Mouse (Mus musculus) forebrain, embryonic 15.5 days (tissue): ENCODE results near the gene Nav2. TPM values are rescaled to one million over a fixed set of nuclear protein-coding genes. Genes with fewer than 3 reads are reported as not detected.
A peak's percentile ranks its signal among the peaks of the same experiment; 100 is the strongest.

Experiments used
- ATAC-seq: fragments of 200-750 bp; cut with Nextera tagmentation; replicated peaks from 2 replicates; pipeline ENCODE4 v1.8.0; 2017; ENCODE audit warnings: mild to moderate bottlenecking, moderate TSS enrichment, moderate library complexity
- H3K27ac ChIP-seq: fragments of 300-500 bp; sonication (generic); replicated peaks from 2 replicates; pipeline ENCODE4 v1.5.1; 2015; ENCODE audit warnings: mild to moderate bottlenecking, inconsistent platforms
- H3K27me3 ChIP-seq: fragments of 300-500 bp; sonication (generic); 2 replicates; pipeline ENCODE4 v1.6.1; 2015; ENCODE audit warnings: inconsistent platforms
- H3K36me3 ChIP-seq: fragments of 300-500 bp; sonication (generic); 2 replicates; pipeline ENCODE4 v1.6.1; 2015; ENCODE audit warnings: mild to moderate bottlenecking, inconsistent platforms
- H3K4me1 ChIP-seq: fragments of 300-500 bp; sonication (generic); 2 replicates; pipeline ENCODE4 v1.6.1; 2015; ENCODE audit warnings: inconsistent platforms
- H3K4me2 ChIP-seq: fragments of 300-500 bp; sonication (generic); replicated peaks from 2 replicates; pipeline ENCODE4 v1.6.1; 2015; ENCODE audit warnings: mild to moderate bottlenecking, inconsistent platforms
- H3K4me3 ChIP-seq: fragments of 300-500 bp; sonication (generic); 2 replicates; pipeline ENCODE4 v1.5.1; 2015; ENCODE audit warnings: mild to moderate bottlenecking, inconsistent platforms
- H3K9ac ChIP-seq: fragments of 300-500 bp; sonication (generic); replicated peaks from 2 replicates; pipeline ENCODE4 v1.6.1; 2015; ENCODE audit warnings: mild to moderate bottlenecking, inconsistent platforms
- H3K9me3 ChIP-seq: fragments of 300-500 bp; sonication (generic); 2 replicates; pipeline ENCODE4 v1.6.1; 2016; ENCODE audit warnings: inconsistent platforms
- WGBS: fragments of 180-500 bp; shearing (Covaris S2); methylation state at CpG from one replicate; pipeline ENCODE4 v1.1.7; 2015; ENCODE audit warnings: mixed read lengths; 5-methylcytosine and 5-hydroxymethylcytosine counted together
- polyA plus RNA-seq: library from polyadenylated mRNA; unstranded; fragments of >200 nt; fragmentation: Nextera tagmentation; extraction: Ambion mirVana; gene quantifications from 2 replicates; pipeline ENCODE4 v1.2.1, GENCODE M21; 2015

Nav2 gene
- polyA plus RNA-seq, 1 experiment from 2014 or later: 27.3 TPM

DNA sequence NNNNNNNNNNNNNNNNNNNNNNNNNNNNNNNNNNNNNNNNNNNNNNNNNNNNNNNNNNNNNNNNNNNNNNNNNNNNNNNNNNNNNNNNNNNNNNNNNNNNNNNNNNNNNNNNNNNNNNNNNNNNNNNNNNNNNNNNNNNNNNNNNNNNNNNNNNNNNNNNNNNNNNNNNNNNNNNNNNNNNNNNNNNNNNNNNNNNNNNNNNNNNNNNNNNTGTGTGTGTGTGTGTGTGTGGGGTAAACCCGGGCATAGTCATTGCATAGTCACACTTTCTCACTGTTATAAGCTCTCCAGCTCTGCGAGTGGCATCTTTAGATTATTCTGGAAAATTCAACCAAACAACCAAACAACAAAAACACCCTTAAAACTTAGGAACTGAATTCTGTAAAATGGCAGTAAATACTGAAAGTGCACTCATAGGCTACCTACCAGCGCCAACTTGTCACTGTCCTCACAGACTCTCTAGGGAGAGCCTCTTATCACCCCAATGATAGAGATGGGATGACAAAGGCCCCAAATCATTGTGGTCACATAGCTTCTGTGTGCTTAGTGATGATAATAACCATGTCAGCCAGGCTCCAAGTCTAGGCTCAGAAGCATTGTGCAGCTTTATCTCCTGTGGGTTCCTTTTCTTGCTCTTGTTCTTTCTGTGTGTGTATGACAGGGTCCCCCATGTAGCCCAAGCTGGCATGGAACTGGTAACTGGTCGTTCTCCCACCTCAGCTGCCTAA lies 40.0 kb downstream of the Nav2 start:
- WGBS: 86% methylated on average over 4 of the region's 4 CpGs
- no peaks in the 10 kb centered on the region for H3K9me3 ChIP-seq
- H3K27me3 ChIP-seq: peaks cover 41% of the 10 kb centered on the region; the same call in 1 of the 2 replicates
- H3K4me1 ChIP-seq: peaks cover 12% of the 10 kb centered on the region
- H3K4me3 ChIP-seq: no peak overlapping the region
- H3K9ac ChIP-seq: no peak overlapping the region
- H3K4me2 ChIP-seq: no peak overlapping the region
- H3K36me3 ChIP-seq: no peaks in the 10 kb centered on the region
- no peak overlapping the region for H3K27ac ChIP-seq
- no peak for ATAC-seq

DNA sequence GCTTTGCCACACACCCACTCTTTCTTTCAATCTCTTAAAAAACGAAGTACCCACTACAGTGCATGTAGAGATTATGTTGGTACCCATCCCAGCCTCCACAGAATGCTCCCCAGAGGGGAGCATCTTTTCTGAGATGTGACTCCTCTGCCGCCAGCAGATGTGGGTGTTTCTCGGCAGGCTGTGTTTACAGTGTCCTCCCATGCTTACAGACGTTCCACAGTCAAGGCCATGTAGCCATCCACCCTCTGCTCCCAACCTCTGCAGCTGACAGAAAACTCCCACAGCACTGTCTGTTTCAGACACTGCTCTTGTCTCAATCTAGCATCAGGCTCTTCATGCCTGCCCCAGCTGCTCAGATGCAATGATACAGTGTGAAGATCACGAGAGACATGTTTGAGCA lies 46.0 kb downstream of the Nav2 start:
- Histone ChIP-seq H3K27ac (no peak overlapping the region), H3K36me3 (no peaks in the 10 kb centered on the region), H3K9me3 (no peaks in the 10 kb centered on the region), H3K4me1 (peaks cover 6% of the 10 kb centered on the region), H3K4me3 (no peak overlapping the region), H3K9ac (no peak overlapping the region), H3K27me3 (peaks cover 44% of the 10 kb centered on the region), H3K4me2 (no peak overlapping the region)
- ATAC-seq: no peak
- 82% methylated on average over 5 of the region's 5 CpGs for WGBS

DNA sequence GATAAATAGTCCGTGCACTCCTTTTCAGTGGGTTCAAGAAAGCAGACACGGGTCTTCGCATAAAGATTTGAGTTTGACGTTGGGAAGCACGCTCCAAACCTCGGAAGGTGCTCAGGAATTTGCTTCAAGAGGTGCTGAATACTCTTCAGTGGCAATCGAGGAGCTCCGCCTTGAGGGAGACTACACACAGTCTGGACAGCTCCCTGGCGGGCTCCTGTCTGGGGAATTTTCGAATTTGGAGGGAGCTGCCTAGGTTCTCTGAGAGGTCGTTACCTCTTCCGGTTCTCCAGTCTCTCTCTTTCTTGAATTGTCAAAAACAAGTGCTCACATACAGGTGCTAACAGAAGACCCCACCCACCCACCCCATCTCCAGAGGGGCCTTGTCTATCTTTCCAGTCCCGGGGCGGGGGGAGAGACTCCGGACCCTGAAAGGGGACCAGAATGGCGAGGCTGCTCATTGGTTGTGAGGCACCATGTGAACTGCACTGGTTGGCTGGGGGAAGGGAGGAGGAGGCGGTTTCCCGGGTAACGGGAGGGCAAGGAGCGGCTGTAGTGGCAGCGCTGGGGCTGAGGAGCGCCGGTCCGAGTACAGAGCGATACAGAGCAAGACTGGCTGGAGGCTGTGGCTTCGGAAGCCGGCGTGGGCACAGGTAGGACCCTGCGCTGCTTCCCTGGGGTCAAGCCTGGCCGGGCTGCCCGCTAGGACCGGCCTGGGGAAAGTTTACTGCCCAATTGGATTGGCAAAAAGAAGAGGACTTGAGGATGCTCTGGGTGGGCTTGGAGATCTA lies 50.2 kb downstream of the Nav2 start:
- H3K9me3 ChIP-seq: no peaks in the 10 kb centered on the region
- H3K9ac ChIP-seq: peak overlapping the region; percentile 52
- H3K4me1 ChIP-seq: peaks cover 35% of the 10 kb centered on the region
- WGBS: 2% methylated on average over 32 of the region's 32 CpGs
- H3K27me3 ChIP-seq: peaks cover 60% of the 10 kb centered on the region
- H3K27ac ChIP-seq: no peak overlapping the region
- peak; percentile 99 for ATAC-seq
- no peaks in the 10 kb centered on the region for H3K36me3 ChIP-seq
- H3K4me3 ChIP-seq: peak overlapping the region; percentile 59
- H3K4me2 ChIP-seq: peak overlapping the region; percentile 88

DNA sequence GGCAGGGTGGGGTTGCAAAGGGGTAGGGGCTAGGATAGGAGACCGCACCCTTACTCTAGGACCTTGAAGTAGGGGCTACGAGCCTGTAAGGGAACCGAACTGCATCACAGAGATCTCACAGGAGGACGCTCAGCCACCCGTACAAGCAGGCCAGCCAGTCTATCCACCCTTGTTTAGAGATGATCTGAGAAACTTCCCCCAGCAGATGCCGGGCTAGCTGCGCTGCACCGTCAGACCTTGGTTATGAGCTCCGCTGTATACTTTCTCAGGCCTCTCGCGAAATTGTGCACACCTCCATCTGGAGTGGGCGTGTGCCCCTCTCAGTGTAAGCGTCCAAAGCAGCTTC lies 50.8 kb downstream of the Nav2 start:
- WGBS: 4% methylated on average over 13 of the region's 13 CpGs
- peak overlapping the region; percentile 59 for H3K4me3 ChIP-seq
- peaks cover 35% of the 10 kb centered on the region for H3K4me1 ChIP-seq
- no peaks in the 10 kb centered on the region for H3K9me3 ChIP-seq
- peak; percentile 41 for ATAC-seq
- peak overlapping the region; percentile 52 for H3K9ac ChIP-seq
- H3K27ac ChIP-seq: no peak overlapping the region
- no peaks in the 10 kb centered on the region for H3K36me3 ChIP-seq
- peak overlapping the region; percentile 88 for H3K4me2 ChIP-seq
- H3K27me3 ChIP-seq: peaks cover 63% of the 10 kb centered on the region

DNA sequence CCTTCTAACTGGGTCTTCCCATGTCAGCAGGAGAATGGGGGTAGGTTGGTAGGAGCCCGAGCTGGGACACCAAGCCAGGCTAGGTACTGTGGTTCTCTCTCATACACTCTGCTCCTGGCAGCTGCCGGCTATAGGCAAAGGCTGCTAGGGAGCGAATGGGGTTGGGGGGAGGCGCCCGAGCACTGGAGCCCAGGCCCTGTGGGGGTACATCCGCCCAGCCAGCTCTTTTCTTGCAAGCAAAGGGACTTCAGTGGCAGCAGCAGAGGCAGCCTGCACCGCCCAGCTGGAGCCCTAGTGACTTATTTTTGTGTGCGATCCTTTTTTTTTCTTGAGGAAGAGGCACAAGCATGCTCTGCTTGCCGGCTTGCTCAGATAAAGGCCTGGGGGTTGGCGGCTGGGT lies 51.6 kb downstream of the Nav2 start:
- WGBS: 10% methylated on average over 10 of the region's 10 CpGs
- Histone ChIP-seq H3K27me3 (peaks cover 63% of the 10 kb centered on the region), H3K9me3 (no peaks in the 10 kb centered on the region), H3K4me2 (peak overlapping the region; percentile 88), H3K4me3 (peak overlapping the region; percentile 59), H3K36me3 (no peaks in the 10 kb centered on the region), H3K9ac (peak overlapping the region; percentile 32; the same call in 1 of the 2 replicates), H3K27ac (no peak overlapping the region), H3K4me1 (peaks cover 35% of the 10 kb centered on the region)
- ATAC-seq: peak; percentile 17; the same call in 1 of the 2 replicates

DNA sequence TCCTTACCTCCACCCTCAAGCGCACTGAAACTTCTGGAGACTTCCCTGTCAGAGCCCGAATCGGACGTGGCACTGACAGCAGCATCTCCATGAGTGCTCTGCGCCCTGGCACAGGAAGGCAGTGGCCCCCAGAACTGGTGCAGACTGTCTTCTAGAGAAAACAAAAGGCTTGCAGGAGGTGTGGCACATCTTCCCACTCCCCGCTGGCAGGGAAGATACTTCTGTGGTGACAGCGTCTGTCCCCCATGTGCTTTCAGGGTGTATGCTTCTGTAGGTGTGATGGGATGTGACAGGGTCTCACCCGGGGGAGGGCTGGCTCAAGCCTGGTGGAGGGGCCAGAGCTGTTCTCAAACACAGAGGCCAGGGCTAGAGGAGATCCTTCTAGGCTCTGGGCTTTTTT lies 53.0 kb downstream of the Nav2 start:
- Histone ChIP-seq H3K9me3 (no peaks in the 10 kb centered on the region), H3K9ac (no peak overlapping the region), H3K4me1 (peaks cover 40% of the 10 kb centered on the region), H3K27ac (no peak overlapping the region), H3K27me3 (peaks cover 56% of the 10 kb centered on the region), H3K4me3 (no peak overlapping the region), H3K4me2 (peak overlapping the region; percentile 88), H3K36me3 (no peaks in the 10 kb centered on the region)
- no peak for ATAC-seq
- WGBS: 30% methylated on average over 8 of the region's 8 CpGs

DNA sequence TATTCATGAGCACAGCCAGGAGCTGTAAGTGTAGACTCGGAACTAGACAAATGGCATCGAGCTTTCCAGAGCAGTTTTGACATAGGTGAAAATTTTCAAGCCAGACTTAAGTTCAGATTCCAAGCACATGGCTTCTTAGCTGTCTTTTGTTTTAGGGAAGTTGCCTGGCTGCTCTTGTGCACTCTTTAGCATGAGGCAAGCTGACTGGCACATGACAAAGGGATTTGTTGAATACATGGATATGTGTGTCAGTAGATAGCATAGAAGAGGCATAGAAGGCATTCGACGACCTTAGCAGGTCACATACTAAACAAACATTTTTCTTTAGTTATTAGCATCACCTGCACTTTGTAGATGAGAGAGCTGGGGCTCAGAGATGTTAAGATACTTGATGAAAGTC lies 53.4 kb downstream of the Nav2 start:
- Histone ChIP-seq H3K27ac (no peak overlapping the region), H3K4me2 (peak overlapping the region; percentile 88; the same call in 1 of the 2 replicates), H3K9ac (no peak overlapping the region), H3K27me3 (peaks cover 52% of the 10 kb centered on the region), H3K4me3 (no peak overlapping the region), H3K36me3 (no peaks in the 10 kb centered on the region), H3K4me1 (peaks cover 40% of the 10 kb centered on the region), H3K9me3 (no peaks in the 10 kb centered on the region)
- ATAC-seq: no peak
- 47% methylated on average over 4 of the region's 4 CpGs for WGBS

DNA sequence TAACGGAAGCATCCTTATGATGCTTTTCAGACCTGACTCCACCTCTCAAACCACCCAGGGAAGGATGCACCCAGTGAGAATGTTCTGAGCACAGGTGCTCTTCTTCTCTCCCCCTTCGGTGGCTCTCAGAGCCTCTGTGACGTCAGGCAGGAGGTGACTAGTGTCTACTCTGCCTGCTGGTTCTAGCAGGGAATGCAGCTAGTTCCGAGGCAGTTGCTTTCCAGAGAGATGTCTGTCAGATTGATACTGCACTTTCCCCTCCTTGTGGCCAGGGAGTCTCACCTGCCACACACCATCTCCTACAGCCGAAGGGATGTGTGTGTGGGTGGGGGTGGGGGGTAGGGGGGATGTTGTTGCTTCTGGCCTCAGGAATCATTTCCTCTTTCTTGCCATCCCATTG lies 54.6 kb downstream of the Nav2 start:
- Histone ChIP-seq H3K4me2 (peak overlapping the region; percentile 9; the same call in 1 of the 2 replicates), H3K9ac (no peak overlapping the region; the same call in 1 of the 2 replicates), H3K36me3 (no peaks in the 10 kb centered on the region), H3K27me3 (peaks cover 46% of the 10 kb centered on the region), H3K9me3 (no peaks in the 10 kb centered on the region), H3K4me1 (peaks cover 40% of the 10 kb centered on the region), H3K4me3 (no peak overlapping the region), H3K27ac (no peak overlapping the region)
- 51% methylated on average over 5 of the region's 5 CpGs for WGBS
- ATAC-seq: no peak

DNA sequence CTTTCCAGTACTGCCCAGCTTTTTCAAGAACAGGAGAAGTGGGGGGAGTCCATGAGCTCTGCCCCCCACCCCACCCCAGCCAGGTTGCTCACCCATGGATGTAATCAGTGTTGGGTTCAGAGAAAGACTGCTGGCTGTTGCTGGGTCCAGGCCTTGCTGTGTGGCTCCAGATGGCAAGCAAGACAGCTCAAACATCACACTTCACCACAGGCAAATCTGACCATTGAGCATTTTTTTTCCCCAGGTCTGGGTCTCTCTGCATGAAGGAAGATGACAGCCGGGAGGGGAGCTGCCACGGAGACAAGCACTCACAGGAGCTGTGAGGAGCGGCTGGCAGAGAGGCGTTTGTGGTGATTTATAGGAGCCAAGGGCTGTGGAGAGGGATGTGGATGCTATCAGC lies 55.0 kb downstream of the Nav2 start:
- H3K9me3 ChIP-seq: no peaks in the 10 kb centered on the region
- peaks cover 47% of the 10 kb centered on the region for H3K27me3 ChIP-seq
- H3K27ac ChIP-seq: no peak overlapping the region
- H3K4me2 ChIP-seq: no peak overlapping the region; the same call in 1 of the 2 replicates
- no peak overlapping the region for H3K9ac ChIP-seq
- H3K4me3 ChIP-seq: no peak overlapping the region
- H3K4me1 ChIP-seq: peaks cover 40% of the 10 kb centered on the region
- 46% methylated on average over 4 of the region's 4 CpGs for WGBS
- no peaks in the 10 kb centered on the region for H3K36me3 ChIP-seq
- ATAC-seq: no peak

DNA sequence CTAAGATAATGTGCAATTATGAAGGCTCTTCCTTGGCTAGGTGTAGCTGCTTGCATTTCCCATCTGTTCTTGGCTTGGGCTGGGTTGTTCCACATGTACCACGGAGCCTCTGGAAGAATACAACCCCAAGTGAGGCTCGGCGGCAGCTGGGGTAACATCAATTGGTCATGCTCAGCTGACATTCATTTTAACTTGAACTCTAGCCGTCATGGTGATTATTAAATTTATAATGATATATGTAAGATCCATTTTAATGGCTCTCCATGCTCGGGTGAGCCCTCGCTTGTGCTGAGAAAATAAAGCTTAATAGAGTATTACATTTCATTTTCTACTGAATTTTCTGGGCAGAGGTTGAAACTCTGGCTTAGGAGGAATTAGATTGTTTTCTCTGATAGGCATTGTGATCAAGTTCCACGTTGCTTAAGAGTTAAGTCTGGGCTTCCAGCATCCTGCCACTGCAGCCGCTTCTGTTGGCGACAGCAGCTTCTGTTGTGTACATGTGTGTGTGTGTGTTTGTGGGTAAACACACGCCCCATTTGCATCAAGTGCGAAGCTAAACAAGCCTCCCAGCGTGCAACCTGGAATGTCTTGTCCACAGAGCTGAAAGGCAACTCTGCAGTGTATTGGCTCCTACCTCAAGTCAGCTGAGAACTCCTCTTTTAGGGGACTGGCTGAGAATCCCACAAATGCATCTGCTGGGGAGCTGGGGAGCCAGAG lies 57.4 kb downstream of the Nav2 start:
- H3K27me3 ChIP-seq: peaks cover 43% of the 10 kb centered on the region
- no peaks in the 10 kb centered on the region for H3K9me3 ChIP-seq
- peak; percentile 66; the same call in 1 of the 2 replicates for ATAC-seq
- H3K27ac ChIP-seq: no peak overlapping the region
- peaks cover 22% of the 10 kb centered on the region for H3K4me1 ChIP-seq
- no peak overlapping the region for H3K4me3 ChIP-seq
- H3K36me3 ChIP-seq: no peaks in the 10 kb centered on the region
- no peak overlapping the region for H3K9ac ChIP-seq
- 45% methylated on average over 12 of the region's 12 CpGs for WGBS
- H3K4me2 ChIP-seq: no peak overlapping the region

DNA sequence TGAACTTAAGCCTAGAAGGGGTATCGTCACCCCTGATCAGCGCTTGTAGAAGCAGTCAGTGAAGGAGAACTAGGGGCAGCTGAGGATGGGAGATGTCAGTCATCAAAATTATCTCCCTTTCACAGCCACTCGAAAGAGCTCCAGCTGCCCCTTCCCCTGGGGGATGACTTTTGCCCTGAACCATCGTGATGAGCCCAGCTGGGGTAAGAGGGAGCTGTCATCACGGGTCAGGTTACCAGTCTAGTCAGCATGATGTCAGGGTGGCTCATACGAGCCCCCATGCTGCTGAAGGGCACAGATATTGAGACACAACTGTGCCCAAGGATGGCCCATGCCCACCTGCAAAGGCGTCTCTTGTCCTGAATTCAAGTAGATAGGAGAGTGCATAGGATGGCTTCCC lies 72.5 kb downstream of the Nav2 start:
- no peak overlapping the region for H3K4me2 ChIP-seq
- H3K9ac ChIP-seq: no peak overlapping the region
- no peaks in the 10 kb centered on the region for H3K9me3 ChIP-seq
- ATAC-seq: no peak
- H3K4me3 ChIP-seq: no peak overlapping the region
- no peaks in the 10 kb centered on the region for H3K27me3 ChIP-seq
- no peaks in the 10 kb centered on the region for H3K4me1 ChIP-seq
- no peaks in the 10 kb centered on the region for H3K36me3 ChIP-seq
- H3K27ac ChIP-seq: no peak overlapping the region
- WGBS: 84% methylated on average over 7 of the region's 7 CpGs

DNA sequence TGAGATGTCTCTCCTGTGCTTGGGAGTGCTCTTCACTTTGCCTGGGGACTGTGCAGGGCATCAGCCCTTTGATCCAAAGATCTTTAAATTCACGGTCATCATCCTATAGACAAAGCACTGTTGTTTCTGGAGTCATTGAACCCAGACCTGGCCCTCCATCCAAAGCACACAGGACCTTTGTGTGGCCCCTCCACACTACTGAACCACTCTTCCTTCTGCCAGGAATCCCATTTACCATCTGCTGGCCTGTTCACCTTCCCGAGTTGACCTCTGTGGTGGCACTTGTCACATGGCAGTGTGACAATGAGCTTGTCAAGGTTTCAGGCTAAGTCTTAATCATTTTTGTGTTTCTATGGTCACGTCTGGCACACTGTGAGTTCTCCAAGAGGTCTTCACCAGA lies 73.3 kb downstream of the Nav2 start:
- Histone ChIP-seq H3K36me3 (no peaks in the 10 kb centered on the region), H3K4me2 (no peak overlapping the region), H3K9me3 (no peaks in the 10 kb centered on the region), H3K27ac (no peak overlapping the region), H3K9ac (no peak overlapping the region), H3K4me3 (no peak overlapping the region), H3K27me3 (no peaks in the 10 kb centered on the region), H3K4me1 (no peaks in the 10 kb centered on the region)
- WGBS: 56% methylated on average over 3 of the region's 3 CpGs
- ATAC-seq: no peak
